Mouse (Mus musculus): ENCODE measurements around the gene Eme1.
A peak's percentile ranks its signal among the peaks of the same experiment; 100 is the strongest.
"Not testable (repeated sequence)": the region's sequence is repeated elsewhere in the genome, so short reads cannot be mapped to it uniquely, and the experiment has no call there.

Gene Eme1

DNA sequence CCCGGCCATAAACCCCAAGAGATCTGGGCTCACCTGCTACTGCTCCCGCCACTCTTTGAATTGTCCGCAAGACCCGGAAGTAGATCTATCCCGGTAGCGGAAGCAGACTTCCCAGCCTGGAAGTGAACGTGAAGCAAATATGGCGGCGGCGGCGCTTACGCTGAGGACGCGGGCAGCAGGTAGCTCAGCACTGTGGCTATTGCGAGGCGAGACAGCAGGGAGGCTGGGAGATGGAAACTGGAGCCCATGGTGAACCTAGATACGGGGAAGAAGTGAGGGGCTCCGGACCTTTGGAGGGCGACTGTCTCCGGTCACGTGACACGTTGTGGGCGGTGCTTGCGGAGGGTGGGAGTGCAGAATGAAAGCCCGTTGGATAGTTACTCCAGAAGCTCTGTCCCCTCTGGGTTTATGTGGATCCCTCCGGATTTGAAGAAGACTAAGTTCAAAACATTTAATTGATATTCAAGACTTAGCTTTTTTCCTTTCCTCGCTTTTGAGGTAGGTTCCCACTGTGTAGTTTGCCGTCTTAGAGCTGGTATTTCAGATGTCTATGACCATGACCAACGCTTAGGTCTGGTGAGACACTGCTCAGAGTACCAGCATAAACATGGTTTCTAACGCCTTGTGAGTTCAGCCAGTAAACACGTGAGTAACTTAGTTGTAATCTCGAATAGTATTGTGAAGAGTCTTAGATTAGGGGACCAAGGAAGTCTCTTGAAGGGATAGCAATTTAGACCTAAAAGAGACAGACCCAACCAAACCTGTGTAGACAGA, at the start of gene Eme1, which contains the start of gene Mrpl27:
Eme1 (minus strand) TSS at position 302 of the 774 bp plus-strand sequence.
Mrpl27 (plus strand) TSS at position 105 of the 774 bp plus-strand sequence.
- DNase-seq (ENCODE audit: low spot score in 2 of 2) = peak; percentile 73 to 77

DNA sequence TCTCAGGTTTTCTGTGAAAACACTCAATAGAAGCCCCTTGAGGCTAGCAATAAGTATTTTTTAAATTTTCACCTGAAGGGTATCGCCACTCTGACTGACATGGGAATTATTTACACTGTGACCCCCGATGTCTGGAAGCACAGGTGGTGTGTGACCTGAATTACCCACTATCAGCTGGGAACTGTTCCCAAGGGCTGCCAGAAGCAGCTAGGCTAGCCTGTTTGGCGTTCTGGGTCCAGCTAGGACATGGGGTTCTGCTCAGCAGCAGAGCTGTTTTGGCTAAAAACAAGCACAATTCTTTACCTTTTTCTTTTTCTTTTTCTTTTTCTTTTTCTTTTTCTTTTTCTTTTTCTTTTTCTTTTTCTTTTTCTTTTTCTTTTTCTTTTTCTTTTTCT, 48.4 kb upstream of the Eme1 start:
- no peak for DNase-seq (ENCODE audit: low spot score in 2 of 2)

DNA sequence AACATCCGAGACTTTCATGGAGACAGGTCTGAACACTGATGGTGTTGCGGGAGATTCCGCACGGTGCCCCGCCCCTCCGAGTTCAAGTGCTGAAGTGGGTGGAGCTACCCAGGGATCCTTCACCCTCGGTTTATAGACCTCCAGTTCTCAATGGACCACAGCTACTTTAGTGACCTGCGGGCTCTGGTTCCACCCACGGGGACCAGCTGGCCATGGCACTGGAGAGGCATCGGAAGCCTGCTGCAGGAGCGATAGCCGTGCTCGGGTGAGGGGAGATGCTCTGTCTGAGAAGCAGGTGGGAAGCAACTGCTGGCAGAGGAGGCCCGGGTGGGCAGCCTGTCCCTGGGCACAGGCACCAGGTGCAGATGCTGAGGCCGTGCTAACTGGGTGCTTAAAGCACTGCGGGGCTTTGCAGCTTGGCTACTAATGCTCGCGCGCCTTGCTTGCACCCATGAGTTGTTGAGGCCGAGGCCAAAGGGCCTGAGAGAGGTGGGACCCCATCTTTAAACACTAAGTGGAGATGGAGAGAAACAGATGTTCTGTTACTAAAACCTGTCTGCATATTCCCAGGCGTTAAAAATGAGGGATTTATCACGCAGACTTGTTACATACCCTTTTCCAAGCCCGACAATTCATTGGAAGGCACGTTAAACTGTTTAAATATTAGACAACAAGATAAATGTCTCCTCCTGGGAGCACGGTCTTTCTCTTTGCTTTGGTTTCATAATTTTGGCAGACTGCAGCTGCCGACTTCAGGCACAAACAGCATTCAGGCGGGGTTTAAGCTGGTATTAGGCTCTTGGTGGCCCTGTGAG, 47.8 kb upstream of the Eme1 start:
- DNase-seq (ENCODE audit: low spot score in 2 of 2) = no peak

DNA sequence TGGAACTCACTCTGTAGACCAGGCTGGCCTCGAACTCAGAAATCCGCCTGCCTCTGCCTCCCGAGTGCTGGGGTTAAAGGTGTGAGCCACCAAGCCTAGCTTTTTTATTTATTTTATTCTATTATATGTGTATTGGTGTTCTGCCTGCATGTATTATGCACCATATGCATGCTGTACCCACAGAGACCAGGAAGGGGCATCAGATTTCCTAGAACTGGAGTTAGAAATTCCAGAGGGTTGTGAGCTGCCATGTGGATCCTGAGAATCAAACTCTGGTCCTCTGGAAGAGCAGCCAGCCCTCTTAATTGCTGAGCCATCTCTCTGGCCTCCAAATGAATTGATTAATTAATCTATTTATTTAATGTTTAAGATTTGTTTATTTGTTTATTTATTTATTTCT, 45.6 kb upstream of the Eme1 start:
- DNase-seq (ENCODE audit: low spot score in 2 of 2) = no peak

DNA sequence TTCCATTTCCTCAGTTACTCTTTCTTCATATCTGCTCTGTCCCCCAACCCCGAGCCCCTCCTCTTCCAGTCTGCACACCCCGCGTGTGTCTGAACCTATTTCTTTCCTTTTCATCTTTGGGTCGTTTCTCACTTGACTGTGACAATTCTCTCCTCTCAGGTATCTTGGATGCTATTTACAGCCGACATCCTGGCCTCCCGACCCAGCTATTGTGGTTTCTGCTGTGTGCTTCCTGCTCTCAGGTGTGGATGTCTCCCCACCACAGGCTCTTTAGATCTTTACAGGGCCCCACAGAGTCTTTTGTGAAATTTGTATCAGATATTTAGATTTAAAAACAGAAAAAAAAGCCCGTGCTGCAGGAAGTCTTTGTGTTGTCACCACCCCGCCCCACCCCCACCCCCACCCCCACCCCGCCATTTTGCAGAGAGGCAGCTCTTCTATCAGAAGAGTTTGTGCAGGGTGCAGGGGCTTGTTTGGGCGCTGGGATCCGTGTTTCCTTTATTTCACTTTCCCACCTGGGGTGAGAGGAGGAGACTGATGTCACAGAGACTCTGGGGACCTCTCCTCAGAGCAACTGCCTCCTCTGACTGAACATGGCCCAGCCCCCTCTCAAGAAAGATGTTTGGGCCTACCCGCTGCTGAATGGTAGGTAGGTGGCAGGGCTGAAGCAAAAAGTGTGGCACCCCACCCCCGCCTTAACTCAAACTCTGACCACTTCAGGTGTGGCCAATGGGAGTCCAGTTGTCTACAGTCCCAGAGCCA, 44.1 kb upstream of the Eme1 start:
- peak; percentile 65 to 70 for DNase-seq (ENCODE audit: low spot score in 2 of 2)

DNA sequence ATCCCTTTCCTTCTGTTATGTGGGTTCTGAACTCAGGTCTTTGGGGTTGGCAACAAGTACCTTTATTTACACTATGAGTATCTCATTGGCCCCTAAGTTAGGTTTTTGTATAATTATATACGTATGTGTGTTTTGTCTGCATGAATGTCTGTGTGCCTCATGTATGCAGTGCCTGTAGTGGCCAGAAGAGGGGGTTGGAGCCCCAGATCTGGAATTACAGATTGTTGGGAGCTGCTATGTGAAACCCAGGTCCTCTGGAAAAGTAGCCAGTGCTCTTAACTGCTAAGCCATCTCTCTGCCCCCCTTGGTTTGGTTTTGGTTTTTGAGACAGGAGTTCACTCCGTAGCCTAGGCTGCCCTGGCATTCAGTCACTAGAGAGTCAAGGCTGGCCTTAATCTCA, 43.4 kb upstream of the Eme1 start:
- DNase-seq (ENCODE audit: low spot score in 2 of 2) = peak in 1 of 2 experiments; percentile 34

DNA sequence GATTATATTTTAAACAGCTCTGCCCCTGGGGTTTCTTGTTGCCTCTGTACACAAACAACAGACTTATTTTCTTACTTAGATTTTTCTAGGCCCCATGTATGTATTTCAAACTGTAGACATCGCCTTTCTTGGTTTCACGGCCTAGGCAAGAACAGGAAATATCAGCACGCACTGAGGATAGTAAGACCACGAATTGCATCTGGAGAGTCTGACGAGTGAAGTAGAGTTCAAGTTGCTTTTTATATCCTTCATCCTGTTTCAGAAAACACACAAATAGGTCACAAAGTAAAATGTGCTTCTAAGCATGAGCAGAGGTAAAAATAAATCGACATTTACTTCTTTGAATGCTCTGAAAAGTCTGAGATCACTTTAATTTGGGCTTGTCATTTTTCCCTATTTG, 41.7 kb upstream of the Eme1 start:
- DNase-seq (ENCODE audit: low spot score in 2 of 2) = no peak

DNA sequence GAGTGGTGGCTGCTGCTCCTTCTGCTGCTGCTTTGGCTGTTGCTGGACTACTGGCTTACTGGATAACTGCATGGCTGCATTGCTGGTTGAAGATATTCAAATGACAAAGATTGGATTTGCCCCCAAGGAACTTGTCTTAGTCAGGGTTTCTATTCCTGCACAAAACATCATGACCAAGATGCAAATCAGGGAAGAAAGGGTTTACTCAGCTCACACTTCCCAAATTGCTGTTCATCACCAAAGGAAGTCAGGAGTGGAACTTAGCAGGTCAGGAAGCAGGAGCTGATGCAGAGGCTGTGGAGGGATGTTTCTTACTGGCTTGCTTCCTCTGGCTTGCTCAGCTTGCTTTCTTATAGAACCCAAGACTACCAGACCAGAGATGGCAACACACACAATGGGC, 38.7 kb upstream of the Eme1 start:
- not testable (repeated sequence) for DNase-seq (ENCODE audit: low spot score in 2 of 2)

DNA sequence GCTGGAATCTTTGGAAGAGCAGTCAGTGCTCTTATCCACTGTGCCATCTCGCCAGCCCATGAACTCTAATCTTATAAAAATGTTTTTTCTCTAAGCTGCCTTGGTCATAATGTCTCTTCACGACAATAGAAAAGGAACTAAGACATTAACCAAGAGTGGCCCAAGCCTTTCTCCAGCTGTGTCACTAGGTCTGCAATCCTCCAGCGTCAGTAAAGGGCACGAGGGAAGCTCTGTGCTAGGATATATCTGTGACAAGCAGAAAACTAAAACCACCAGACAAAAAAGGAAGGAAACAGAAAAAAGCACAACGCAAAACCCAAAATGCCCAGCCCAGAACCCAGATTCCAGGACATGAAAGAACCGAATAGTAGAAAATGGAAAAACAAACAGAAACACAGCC, 33.4 kb upstream of the Eme1 start:
- DNase-seq (ENCODE audit: low spot score in 2 of 2) = no peak

DNA sequence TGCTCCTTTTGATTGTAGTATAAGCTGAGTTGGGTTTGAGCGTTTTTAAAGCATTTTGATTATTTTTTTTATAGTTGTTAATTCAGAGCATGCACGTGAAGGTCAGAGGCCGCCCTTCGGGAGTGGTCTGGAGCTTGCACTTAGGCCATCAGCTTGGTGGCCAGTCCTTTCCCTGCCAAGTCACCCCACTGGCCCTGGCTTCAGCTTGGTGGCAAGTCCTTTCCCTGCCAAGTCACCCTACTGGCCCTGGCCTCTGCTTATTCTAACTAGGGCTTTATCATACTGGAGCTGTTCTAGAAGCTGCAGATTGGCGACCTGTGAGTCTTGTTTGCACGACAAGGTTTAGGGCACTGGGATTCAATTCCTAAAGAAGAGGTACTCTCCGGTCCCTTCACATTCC, 28.7 kb upstream of the Eme1 start:
- no peak for DNase-seq (ENCODE audit: low spot score in 2 of 2)

DNA sequence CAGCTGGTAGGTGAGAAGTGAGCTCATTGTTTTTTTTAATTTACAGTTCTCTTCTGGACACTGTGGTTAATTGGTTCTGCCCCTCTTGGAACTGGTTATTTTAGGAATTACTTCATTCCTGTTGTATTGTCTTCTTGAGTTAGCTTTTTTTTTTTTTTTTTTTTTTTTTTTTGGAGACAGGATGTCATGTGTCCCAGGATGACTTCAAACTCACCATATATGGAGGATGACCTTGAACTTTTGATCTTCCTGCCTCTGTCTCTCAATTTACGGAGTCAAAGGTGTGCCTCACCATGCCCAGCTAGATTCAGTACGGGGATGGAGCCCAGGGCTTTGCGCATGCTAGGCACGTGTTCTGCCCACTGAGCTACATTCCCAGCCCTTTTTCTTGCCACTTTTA, 27.9 kb upstream of the Eme1 start:
- DNase-seq (ENCODE audit: low spot score in 2 of 2) = no peak

DNA sequence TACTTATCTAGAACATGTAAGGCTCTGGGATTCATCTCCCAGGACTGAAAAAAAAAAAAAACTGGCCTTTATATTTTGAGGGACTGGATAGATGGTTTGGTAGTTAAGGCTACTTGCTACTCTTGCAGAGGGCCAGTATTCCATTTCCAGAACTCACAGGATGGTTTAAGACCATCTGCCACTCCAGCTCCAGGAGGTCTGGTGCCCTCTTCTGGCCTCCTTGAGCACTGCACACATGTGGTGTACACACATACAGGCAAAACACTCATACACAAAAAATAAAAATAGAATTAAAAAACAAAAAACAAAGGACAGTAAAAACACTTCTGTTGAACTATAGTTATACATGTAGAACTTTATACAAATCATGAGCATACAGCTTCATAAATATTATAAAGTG, 26.9 kb upstream of the Eme1 start:
- no peak for DNase-seq (ENCODE audit: low spot score in 2 of 2)

DNA sequence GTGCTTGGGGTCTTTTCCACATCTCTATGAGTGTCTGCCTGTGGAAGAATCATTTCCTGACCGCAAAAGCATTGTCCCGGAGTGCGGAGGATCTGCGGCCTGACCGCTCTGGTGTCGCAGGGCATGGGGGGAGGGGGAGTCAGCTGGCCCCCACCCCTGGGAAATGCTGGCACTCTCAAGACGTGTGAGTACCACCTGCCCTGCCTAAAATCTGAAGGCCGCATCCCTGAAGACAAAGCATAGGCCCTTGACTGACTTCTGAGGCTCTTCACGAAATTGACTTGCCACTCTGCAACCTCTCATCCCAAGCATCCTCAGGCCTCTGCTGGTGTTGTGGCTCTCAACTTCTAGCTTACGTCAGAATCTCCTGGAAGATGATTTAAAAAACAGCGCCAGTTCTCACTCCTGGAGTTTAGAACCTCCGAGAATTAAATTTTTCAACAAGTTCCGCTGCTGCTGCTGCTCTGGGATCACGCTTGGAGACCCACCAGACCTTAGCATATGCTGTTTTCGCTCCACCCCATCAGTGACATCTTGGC, 23.9 kb upstream of the Eme1 start:
- DNase-seq (ENCODE audit: low spot score in 2 of 2) = no peak

DNA sequence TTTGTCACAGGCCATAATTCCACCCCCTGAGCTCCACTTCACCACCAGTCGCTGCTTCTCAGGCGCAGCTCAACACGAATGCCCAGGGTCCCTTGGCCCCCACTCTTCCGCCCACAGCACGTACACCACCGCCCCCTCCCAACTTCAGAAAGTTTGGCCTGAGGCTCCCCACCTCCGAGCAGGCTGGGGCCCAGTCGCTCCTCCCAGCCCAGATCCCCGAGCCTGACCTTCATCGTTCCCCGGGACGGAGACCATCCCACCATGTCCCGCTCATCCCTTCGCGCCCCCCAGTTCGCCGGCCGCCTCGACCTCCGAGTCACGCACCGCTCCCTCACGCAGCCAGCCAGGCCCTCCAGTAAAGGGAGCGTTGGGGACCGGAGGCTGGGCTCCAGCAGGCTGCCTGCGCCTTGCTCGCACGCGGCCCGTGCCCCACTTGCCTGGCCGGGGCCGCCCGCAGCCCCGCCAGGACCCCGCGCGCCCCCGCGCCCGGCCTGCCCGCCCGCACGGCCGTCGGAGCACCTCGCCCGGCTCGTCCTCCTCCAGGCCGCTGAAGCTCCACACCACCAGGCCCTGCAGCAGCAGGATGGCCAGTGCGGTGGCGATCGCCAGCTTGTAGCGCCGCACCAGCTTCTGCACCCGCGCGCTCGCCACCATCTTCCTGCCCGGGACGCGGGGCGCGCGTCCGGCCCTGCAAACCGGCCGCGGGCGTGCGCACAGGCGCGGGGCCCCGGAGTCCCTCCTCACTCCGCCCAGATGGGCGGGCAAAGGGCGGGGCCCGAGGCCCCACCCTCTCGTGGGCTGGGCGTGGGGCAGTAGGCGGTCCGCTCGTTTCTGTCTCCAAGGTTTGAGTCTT, 23.2 kb upstream of the Eme1 start, which contains the start of gene Xylt2:
Xylt2 (minus strand) TSS at position 762 of the 853 bp plus-strand sequence.
- peak; percentile 87 to 92 for DNase-seq (ENCODE audit: low spot score in 2 of 2)

DNA sequence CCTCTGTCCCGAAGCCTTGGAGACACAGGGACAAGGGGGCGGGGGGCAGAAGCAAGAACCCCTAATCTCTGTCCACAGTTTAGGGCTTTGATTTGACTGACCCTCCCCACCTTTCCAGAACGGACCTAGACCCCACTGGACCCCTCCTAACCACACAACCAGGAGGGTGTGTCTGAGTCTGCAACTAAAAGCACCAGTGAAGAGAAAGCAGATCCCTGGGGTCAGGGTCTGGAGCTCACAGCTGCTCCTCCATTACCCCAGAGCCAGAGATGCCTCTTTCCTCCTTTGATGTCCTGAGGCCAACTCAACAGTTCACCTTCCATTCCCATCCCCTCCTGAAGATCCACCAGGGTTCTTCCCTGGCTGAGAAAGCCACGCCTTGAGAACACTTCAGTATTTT, 22.5 kb upstream of the Eme1 start:
- no peak for DNase-seq (ENCODE audit: low spot score in 2 of 2)

DNA sequence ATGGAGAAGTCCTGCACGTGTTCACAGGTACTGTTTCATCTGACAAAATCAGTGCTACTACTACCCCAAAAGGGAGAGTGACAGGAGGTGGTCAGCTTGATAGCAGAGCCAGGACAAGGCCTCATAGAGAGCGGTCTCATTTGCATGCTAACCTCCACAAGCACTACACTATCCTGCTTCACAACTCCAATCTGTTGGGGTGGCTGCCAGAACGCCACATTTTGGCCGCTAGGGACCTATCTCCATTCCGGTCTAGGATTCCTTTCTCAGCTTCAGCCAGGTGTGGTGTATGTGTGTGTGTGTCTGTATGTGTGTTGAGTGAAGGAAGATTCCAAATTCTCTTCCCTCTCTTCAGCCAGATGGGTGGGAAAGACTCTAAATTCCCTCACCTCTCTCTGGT, 21.7 kb upstream of the Eme1 start:
- DNase-seq (ENCODE audit: low spot score in 2 of 2) = no peak

DNA sequence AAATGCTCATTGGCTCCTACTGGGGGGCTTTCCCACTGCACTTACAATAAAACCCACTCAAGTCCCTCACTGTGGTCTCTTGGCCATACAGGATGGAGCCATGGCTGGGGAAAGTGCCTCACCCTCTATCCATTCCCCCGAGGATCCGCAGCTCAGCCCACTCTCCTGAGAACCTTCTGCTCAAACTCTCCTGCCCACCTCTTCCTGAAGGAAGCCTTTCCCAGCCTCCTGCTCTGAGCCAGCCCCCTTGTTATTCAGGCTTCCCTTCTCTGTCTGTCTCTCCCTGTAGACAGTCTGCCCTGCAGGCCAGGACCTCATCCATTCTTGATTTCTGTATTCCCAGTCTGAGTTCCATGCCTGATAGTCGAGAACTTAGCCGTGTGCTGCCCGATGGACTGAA, 21.2 kb upstream of the Eme1 start:
- no peak for DNase-seq (ENCODE audit: low spot score in 2 of 2)

DNA sequence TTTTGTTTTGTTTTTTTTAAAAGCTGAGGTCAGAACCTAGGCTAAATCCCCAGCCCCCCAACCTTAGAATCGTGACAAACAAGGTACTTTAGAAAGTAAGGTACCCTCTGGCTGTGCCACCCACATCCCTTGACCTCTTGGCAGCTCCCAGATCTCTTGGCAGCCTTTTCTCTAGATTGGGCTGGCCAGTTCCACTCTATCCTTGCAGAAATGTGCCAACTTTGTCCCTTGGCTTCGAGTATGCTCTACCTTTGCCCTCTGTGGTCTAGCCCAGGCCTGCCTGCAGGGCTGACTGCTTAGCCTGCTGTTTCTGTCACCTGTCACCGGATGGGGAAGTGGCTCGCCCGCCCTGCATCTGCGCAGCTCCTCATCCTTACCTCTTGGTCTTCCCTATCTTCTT, 11.5 kb upstream of the Eme1 start:
- no peak for DNase-seq (ENCODE audit: low spot score in 2 of 2)

DNA sequence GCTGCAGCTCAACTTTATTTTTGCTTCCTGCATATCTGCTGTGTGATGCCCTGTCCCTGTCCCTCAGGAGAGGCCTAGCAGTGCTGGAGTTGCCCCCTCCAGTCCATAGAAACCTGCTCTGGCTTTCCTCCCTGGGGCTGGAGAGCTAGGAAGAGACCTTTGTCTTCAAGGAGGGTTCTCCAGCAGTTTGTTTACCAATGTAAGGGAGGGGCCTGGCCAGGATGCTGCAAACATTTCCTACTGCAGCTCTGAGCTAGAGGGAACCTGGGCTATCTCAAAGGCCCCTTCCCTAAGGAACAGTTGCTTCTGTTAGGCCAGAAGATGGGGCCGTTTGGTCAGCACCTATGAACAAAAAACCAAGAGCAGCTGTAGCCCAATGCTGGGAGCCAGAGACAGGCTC, 7.6 kb upstream of the Eme1 start:
- DNase-seq (ENCODE audit: low spot score in 2 of 2) = no peak

DNA sequence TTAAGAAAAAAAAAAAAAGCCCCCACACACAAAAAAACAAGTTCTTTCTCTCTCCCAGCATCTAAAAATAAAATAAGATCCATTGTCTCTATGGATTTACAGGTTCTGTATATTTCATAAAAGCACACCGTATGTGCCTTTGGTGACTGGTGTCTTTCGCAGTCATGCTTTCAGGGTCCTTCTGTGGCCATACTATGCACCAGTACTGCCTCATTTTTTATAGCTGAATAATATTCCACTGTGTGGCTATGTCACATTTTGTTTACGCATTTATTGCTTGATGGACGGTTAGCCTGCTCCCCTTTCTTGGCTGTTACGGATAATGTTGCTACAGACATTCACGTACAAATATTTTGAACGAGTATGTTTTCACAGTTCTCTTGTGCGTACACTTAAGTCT, 791 bp downstream of the Eme1 start:
- no peak for DNase-seq (ENCODE audit: low spot score in 2 of 2)

DNA sequence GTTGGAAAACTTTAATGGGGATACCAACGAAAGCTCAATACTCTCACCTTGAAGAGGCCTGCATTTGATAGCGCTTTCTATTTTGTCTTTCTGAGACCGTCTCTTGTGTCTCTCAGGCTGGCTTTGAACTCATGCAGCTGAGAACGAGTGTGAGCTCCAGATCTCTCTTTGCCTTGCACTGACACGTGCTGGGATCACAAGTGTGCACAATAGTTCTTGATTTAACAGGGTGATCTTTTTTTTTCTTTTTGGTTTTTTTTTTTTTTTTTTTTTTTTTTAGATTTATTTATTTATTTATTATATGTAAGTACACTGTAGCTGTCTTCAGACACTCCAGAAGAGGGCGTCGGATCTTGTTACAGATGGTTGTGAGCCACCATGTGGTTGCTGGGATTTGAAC, 2.5 kb downstream of the Eme1 start:
- DNase-seq (ENCODE audit: low spot score in 2 of 2) = not testable (repeated sequence)

All from thymus, postnatal 10 days (tissue).